8 mouse cellular contexts compared by ENCODE assay signal in genomic region chr17:29896181-29897054, GRCm38 (mm10).
DNase-seq lines count a peak whose midpoint lies in the region; ATAC-seq and TF ChIP-seq lines count a peak whose summit lies in the region.

No protein-coding gene starts in this region.

- no peak; the same call in 1 of the 2 replicates for TF ChIP-seq EP300 in ES-Bruce4 (IDR thresholded peaks at IDR 0.05; ENCODE audit: insufficient read depth, low read depth, low read length)

- no peak overlapping the region for H3K27ac ChIP-seq in heart, embryonic 15.5 days
- H3K27ac ChIP-seq in ES-Bruce4 (ENCODE audit: insufficient read depth, low read length): no peak overlapping the region
- H3K27ac ChIP-seq in embryonic facial prominence, embryonic 14.5 days (replicated peaks; ENCODE audit: low read depth, low read length): no peak overlapping the region
- no peak overlapping the region for H3K27ac ChIP-seq in kidney, postnatal 0 days

- ATAC-seq in heart, embryonic 15.5 days (replicated peaks; ENCODE audit: insufficient number of reproducible peaks, insufficient read depth, low FRiP score, low read depth): 0 out of 2 replicates have a peak, but pooled peaks have one; percentile 50
- ATAC-seq in embryonic facial prominence, embryonic 14.5 days (ENCODE audit: low read depth): peak; percentile 65; the same call in 1 of the 2 replicates
- ATAC-seq in kidney, postnatal 0 days (replicated peaks; ENCODE audit: low FRiP score, low read depth): peak; percentile 72; the same call in 1 of the 2 replicates
- no peak for ATAC-seq in monocyte, adult 5-6 weeks (replicated peaks; ENCODE audit: insufficient number of reproducible peaks, low FRiP score, low TSS enrichment, poor library complexity, severe bottlenecking)

- H3K4me3 ChIP-seq in heart, embryonic 15.5 days: no peak overlapping the region
- H3K4me3 ChIP-seq in ES-Bruce4 (ENCODE audit: low read depth, low read length): no peak overlapping the region
- H3K4me3 ChIP-seq in embryonic facial prominence, embryonic 14.5 days (ENCODE audit: low read depth, low read length): no peak overlapping the region
- no peak overlapping the region for H3K4me3 ChIP-seq in kidney, postnatal 0 days (replicated peaks; ENCODE audit: low read depth, low read length)

- no peaks in the 10 kb centered on the region for H3K4me1 ChIP-seq in heart, embryonic 15.5 days (replicated peaks)
- no peaks in the 10 kb centered on the region for H3K4me1 ChIP-seq in ES-Bruce4 (ENCODE audit: control insufficient read depth, insufficient read depth, low read length)
- H3K4me1 ChIP-seq in embryonic facial prominence, embryonic 14.5 days (ENCODE audit: control insufficient read depth, insufficient read depth, low read length): peaks cover 6% of the 10 kb centered on the region; the same call in 1 of the 2 replicates
- H3K4me1 ChIP-seq in kidney, postnatal 0 days (replicated peaks; ENCODE audit: insufficient read depth, low read length): no peaks in the 10 kb centered on the region

- no peak for TF ChIP-seq POLR2A in ES-Bruce4 (IDR thresholded peaks at IDR 0.05; ENCODE audit: insufficient read depth, low read length)

- no peak overlapping the region for H3K9ac ChIP-seq in heart, embryonic 15.5 days
- no peak overlapping the region for H3K9ac ChIP-seq in ES-Bruce4 (ENCODE audit: low read depth, poor library complexity, severe bottlenecking)
- H3K9ac ChIP-seq in embryonic facial prominence, embryonic 14.5 days (ENCODE audit: low read depth, low read length): no peak overlapping the region
- H3K9ac ChIP-seq in kidney, postnatal 0 days (ENCODE audit: low read depth, low read length): no peak overlapping the region

- no peak overlapping the region for H3K4me2 ChIP-seq in heart, embryonic 15.5 days
- no peak overlapping the region for H3K4me2 ChIP-seq in embryonic facial prominence, embryonic 14.5 days (ENCODE audit: low read depth, low read length)
- no peak overlapping the region for H3K4me2 ChIP-seq in kidney, postnatal 0 days (ENCODE audit: low read length)

- peaks cover 8% of the 10 kb centered on the region for H3K27me3 ChIP-seq in heart, embryonic 15.5 days
- no peaks in the 10 kb centered on the region for H3K27me3 ChIP-seq in ES-Bruce4 (ENCODE audit: control insufficient read depth, insufficient read depth, low read length, poor library complexity, severe bottlenecking)
- no peaks in the 10 kb centered on the region for H3K27me3 ChIP-seq in embryonic facial prominence, embryonic 14.5 days (replicated peaks; ENCODE audit: control insufficient read depth, insufficient read depth, low read length)
- H3K27me3 ChIP-seq in kidney, postnatal 0 days (ENCODE audit: insufficient read depth, low read length): no peaks in the 10 kb centered on the region

- H3K9me3 ChIP-seq in heart, embryonic 15.5 days (replicated peaks): no peaks in the 10 kb centered on the region
- H3K9me3 ChIP-seq in ES-Bruce4 (replicated peaks; ENCODE audit: control insufficient read depth, insufficient read depth, low read length, poor library complexity, severe bottlenecking): no peaks in the 10 kb centered on the region
- H3K9me3 ChIP-seq in embryonic facial prominence, embryonic 14.5 days (ENCODE audit: control insufficient read depth, low read length): no peaks in the 10 kb centered on the region
- no peaks in the 10 kb centered on the region for H3K9me3 ChIP-seq in kidney, postnatal 0 days (replicated peaks; ENCODE audit: low read length)

- TF ChIP-seq CTCF in ES-Bruce4 (IDR thresholded peaks at IDR 0.05; ENCODE audit: low read depth, low read length): peak; percentile 78
- TF ChIP-seq CTCF in kidney, postnatal 0 days (IDR thresholded peaks at IDR 0.05; ENCODE audit: low read depth): peak; percentile 67

- 24% methylated on average over 7 of the region's 7 CpGs for WGBS in heart, embryonic 15.5 days
- 13% methylated on average over 6 of the region's 7 CpGs for WGBS in embryonic facial prominence, embryonic 14.5 days
- 13% methylated on average over 7 of the region's 7 CpGs for WGBS in kidney, postnatal 0 days

- DNase-seq in heart, adult 18-20 months: no peak
- peak; percentile 26 for DNase-seq in embryonic facial prominence, embryonic 14.5 days (ENCODE audit: low spot score)
- peak; percentile 40 for DNase-seq in kidney, postnatal 0 days (ENCODE audit: low spot score)
- DNase-seq in retina, embryonic 14.5 days (ENCODE audit: low spot score): peak; percentile 72
- DNase-seq in frontal cortex, postnatal 14 days (ENCODE audit: low spot score in 2 of 2): no peak

- H3K36me3 ChIP-seq in heart, embryonic 15.5 days: no peaks in the 10 kb centered on the region
- no peaks in the 10 kb centered on the region for H3K36me3 ChIP-seq in ES-Bruce4 (ENCODE audit: control insufficient read depth, insufficient read depth, low read length, poor library complexity, severe bottlenecking)
- no peaks in the 10 kb centered on the region for H3K36me3 ChIP-seq in embryonic facial prominence, embryonic 14.5 days (ENCODE audit: control insufficient read depth, insufficient read depth, low read length)
- H3K36me3 ChIP-seq in kidney, postnatal 0 days (ENCODE audit: insufficient read depth, low read length): no peaks in the 10 kb centered on the region

Comparison
In these comparisons a context has a peak if more than half of its experiments do, and no peak if none do; other contexts are left out.
1. DNase-seq: peak in embryonic facial prominence, embryonic 14.5 days (single experiment), kidney, postnatal 0 days (single experiment) and retina, embryonic 14.5 days (single experiment); none in heart, adult 18-20 months (0 of 2) and frontal cortex, postnatal 14 days (0 of 2).